Mouse (Mus musculus) lung, postnatal 0 days (tissue): ENCODE data around the gene Tnpo2. TPM values are rescaled to one million over a fixed set of nuclear protein-coding genes. Genes with fewer than 3 reads are reported as not detected.
A peak's percentile ranks its signal among the peaks of the same experiment; 100 is the strongest.

Experiments used
- ATAC-seq: fragments of 200-750 bp; cut with Nextera tagmentation; 2 replicates; pipeline ENCODE4 v1.8.0; 2017; ENCODE audit warnings: moderate library complexity
- DNase-seq: peaks from one replicate; pipeline ENCODE4 v3.0.0-alpha.2; 2016; ENCODE audit warnings: low spot score
- H3K27ac ChIP-seq: fragments of 300-500 bp; sonication (generic); 2 replicates; pipeline ENCODE4 v1.5.1; 2014; ENCODE audit warnings: antibody characterized with exemption, mild to moderate bottlenecking, low read length, mixed read lengths
- H3K27me3 ChIP-seq: fragments of 300-500 bp; sonication (generic); replicated peaks from 2 replicates; pipeline ENCODE4 v1.6.1; 2014; ENCODE audit warnings: low read length, mixed read lengths; ENCODE audit not compliant: insufficient read depth
- H3K36me3 ChIP-seq: fragments of 300-500 bp; sonication (generic); 2 replicates; pipeline ENCODE4 v1.6.1; 2014; ENCODE audit warnings: low read length, mixed read lengths; ENCODE audit not compliant: insufficient read depth
- H3K4me1 ChIP-seq: fragments of 300-500 bp; sonication (generic); 2 replicates; pipeline ENCODE4 v1.6.1; 2014; ENCODE audit warnings: antibody characterized with exemption, low read depth, low read length, mixed read lengths; ENCODE audit not compliant: insufficient read depth
- H3K4me2 ChIP-seq: fragments of 300-500 bp; sonication (generic); replicated peaks from 2 replicates; pipeline ENCODE4 v1.6.1; 2014; ENCODE audit warnings: low read depth, mild to moderate bottlenecking, low read length, moderate library complexity, mixed read lengths
- H3K4me3 ChIP-seq: fragments of 300-500 bp; sonication (generic); 2 replicates; pipeline ENCODE4 v1.5.1; 2014; ENCODE audit warnings: low read depth, low read length
- H3K9ac ChIP-seq: fragments of 300-500 bp; sonication (generic); replicated peaks from 2 replicates; pipeline ENCODE4 v1.6.1; 2014; ENCODE audit warnings: low read depth, mild to moderate bottlenecking
- H3K9me3 ChIP-seq: fragments of 300-500 bp; sonication (generic); 2 replicates; pipeline ENCODE4 v1.6.1; 2016; ENCODE audit warnings: low read length, mixed read lengths
- CTCF ChIP-seq: IDR thresholded peaks from 2 replicates; pipeline ENCODE4 v1.5.1; 2016; ENCODE audit warnings: antibody characterized with exemption, mild to moderate bottlenecking
- EP300 ChIP-seq: IDR thresholded peaks from 2 replicates; pipeline ENCODE4 v1.6.1; 2016; ENCODE audit warnings: antibody characterized with exemption, mild to moderate bottlenecking, control low read depth
- WGBS: fragments of 180-500 bp; shearing (Covaris S2); extraction: QIAGEN DNeasy Blood & Tissue Kit; methylation state at CpG from one replicate; pipeline ENCODE4 v1.1.7; 2014; 5-methylcytosine and 5-hydroxymethylcytosine counted together
- polyA plus RNA-seq: library from polyadenylated mRNA; unstranded; fragments of >200 nt; fragmentation: Nextera tagmentation; extraction: Ambion mirVana; gene quantifications from 2 replicates; pipeline ENCODE4 v1.2.1, GENCODE M21; 2015

Gene Tnpo2
- polyA plus RNA-seq, 1 experiment from 2014 or later, result 16.4 TPM

DNA sequence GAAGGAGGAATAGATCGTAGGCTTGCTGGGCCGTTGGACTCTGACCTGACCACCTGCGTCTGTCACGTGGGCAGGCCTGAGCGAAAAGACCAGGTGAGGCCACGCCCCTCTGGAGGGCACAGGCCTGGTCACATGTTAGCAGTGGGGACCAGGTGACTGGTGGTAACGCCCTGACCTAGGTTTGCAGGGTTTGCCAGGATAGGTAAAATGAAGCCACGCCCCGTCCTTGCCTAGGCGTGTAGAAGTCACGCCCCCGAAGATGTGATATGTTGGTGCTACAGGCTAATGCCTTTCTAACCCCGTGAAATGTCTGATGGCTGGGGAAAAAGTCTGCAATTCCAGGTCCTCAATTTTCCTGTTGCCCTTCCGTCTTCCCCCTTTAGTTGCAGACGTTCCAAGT lies 45.9 kb upstream of the Tnpo2 start:
- Histone ChIP-seq H3K9ac (peak overlapping the region; percentile 75; the same call in 1 of the 2 replicates), H3K27me3 (no peaks in the 10 kb centered on the region), H3K4me1 (peaks cover 14% of the 10 kb centered on the region), H3K9me3 (no peaks in the 10 kb centered on the region), H3K4me2 (peak overlapping the region; percentile 92), H3K36me3 (no peaks in the 10 kb centered on the region), H3K27ac (peak overlapping the region; percentile 96), H3K4me3 (peak overlapping the region; percentile 55)
- TF ChIP-seq EP300 (no peak), CTCF (no peak)
- 1% methylated on average over 15 of the region's 15 CpGs for WGBS
- peak; percentile 75 for ATAC-seq
- peak; percentile 95 for DNase-seq

- 92% methylated on average over 9 of the region's 9 CpGs for WGBS
- no peak for DNase-seq
- no peak for ATAC-seq
- no peak overlapping the region for H3K4me3 ChIP-seq
- H3K4me2 ChIP-seq, result no peak overlapping the region
- no peaks in the 10 kb centered on the region for H3K36me3 ChIP-seq
- no peak overlapping the region for H3K9ac ChIP-seq
- no peaks in the 10 kb centered on the region for H3K9me3 ChIP-seq
- no peaks in the 10 kb centered on the region for H3K27me3 ChIP-seq
- H3K27ac ChIP-seq, result no peak overlapping the region
- H3K4me1 ChIP-seq, result peaks cover 1% of the 10 kb centered on the region
- TF ChIP-seq CTCF (no peak), EP300 (no peak)
Measured at GRCm38 (mm10) chr8:84994375-84994774, 42.3 kb upstream of the Tnpo2 start.

GRCm38 (mm10) chr8:84995680-84996079 lies 41.0 kb upstream of the Tnpo2 start:
- no peaks in the 10 kb centered on the region; the same call in 1 of the 2 replicates for H3K4me1 ChIP-seq
- no peaks in the 10 kb centered on the region for H3K27me3 ChIP-seq
- TF ChIP-seq EP300, result no peak
- H3K36me3 ChIP-seq, result no peaks in the 10 kb centered on the region
- WGBS, result 45% methylated on average over 25 of the region's 25 CpGs
- H3K4me3 ChIP-seq, result no peak overlapping the region
- ATAC-seq (no peak), DNase-seq (no peak)
- no peak overlapping the region for H3K4me2 ChIP-seq
- H3K27ac ChIP-seq, result no peak overlapping the region
- H3K9me3 ChIP-seq, result no peaks in the 10 kb centered on the region
- no peak overlapping the region for H3K9ac ChIP-seq

GRCm38 (mm10) chr8:84996978-84997377 lies 39.7 kb upstream of the Tnpo2 start:
- Histone ChIP-seq H3K36me3 (no peaks in the 10 kb centered on the region), H3K9me3 (no peaks in the 10 kb centered on the region), H3K27ac (no peak overlapping the region), H3K4me3 (no peak overlapping the region), H3K9ac (no peak overlapping the region), H3K4me2 (no peak overlapping the region), H3K27me3 (no peaks in the 10 kb centered on the region), H3K4me1 (no peaks in the 10 kb centered on the region)
- 88% methylated on average over 5 of the region's 5 CpGs for WGBS
- DNase-seq (no peak), ATAC-seq (no peak)
- TF ChIP-seq CTCF (no peak), EP300 (no peak)

GRCm38 (mm10) chr8:84997649-84998295 lies 38.9 kb upstream of the Tnpo2 start:
- peak; percentile 99 for TF ChIP-seq CTCF
- no peak for TF ChIP-seq EP300

GRCm38 (mm10) chr8:85007686-85008085 lies 29.0 kb upstream of the Tnpo2 start:
- no peaks in the 10 kb centered on the region for H3K36me3 ChIP-seq
- peak; percentile 50 for ATAC-seq
- peak; percentile 44 for DNase-seq
- peak; percentile 67 for TF ChIP-seq CTCF
- no peak for TF ChIP-seq EP300
- 10% methylated on average over 23 of the region's 25 CpGs for WGBS
- no peak overlapping the region for H3K4me2 ChIP-seq
- no peak overlapping the region for H3K9ac ChIP-seq
- H3K27me3 ChIP-seq, result peaks cover 27% of the 10 kb centered on the region
- no peaks in the 10 kb centered on the region for H3K9me3 ChIP-seq
- no peak overlapping the region for H3K4me3 ChIP-seq
- H3K27ac ChIP-seq, result no peak overlapping the region
- no peaks in the 10 kb centered on the region for H3K4me1 ChIP-seq

More at GRCm38 (mm10) chr8:84997649-84998295, 38.9 kb upstream of the Tnpo2 start:
- Histone ChIP-seq H3K36me3 (no peaks in the 10 kb centered on the region), H3K4me3 (no peak overlapping the region), H3K9ac (no peak overlapping the region), H3K27ac (no peak overlapping the region), H3K4me1 (no peaks in the 10 kb centered on the region), H3K9me3 (no peaks in the 10 kb centered on the region), H3K4me2 (no peak overlapping the region), H3K27me3 (no peaks in the 10 kb centered on the region)
- DNase-seq (peak; percentile 92), ATAC-seq (peak; percentile 89)
- 10% methylated on average over 19 of the region's 19 CpGs for WGBS
